Mouse (Mus musculus): ENCODE results near the gene D930020B18Rik. TPM values are rescaled to one million over a fixed set of nuclear protein-coding genes. Genes with fewer than 3 reads are reported as not detected.

D930020B18Rik gene
- total RNA-seq (2021), result under 1 TPM in 1 of 2 experiments, not detected in 1; 0.14 TPM
- long read RNA-seq, experiment 1, result 0 reads
- long read RNA-seq, experiment 2, result 0 reads

DNA sequence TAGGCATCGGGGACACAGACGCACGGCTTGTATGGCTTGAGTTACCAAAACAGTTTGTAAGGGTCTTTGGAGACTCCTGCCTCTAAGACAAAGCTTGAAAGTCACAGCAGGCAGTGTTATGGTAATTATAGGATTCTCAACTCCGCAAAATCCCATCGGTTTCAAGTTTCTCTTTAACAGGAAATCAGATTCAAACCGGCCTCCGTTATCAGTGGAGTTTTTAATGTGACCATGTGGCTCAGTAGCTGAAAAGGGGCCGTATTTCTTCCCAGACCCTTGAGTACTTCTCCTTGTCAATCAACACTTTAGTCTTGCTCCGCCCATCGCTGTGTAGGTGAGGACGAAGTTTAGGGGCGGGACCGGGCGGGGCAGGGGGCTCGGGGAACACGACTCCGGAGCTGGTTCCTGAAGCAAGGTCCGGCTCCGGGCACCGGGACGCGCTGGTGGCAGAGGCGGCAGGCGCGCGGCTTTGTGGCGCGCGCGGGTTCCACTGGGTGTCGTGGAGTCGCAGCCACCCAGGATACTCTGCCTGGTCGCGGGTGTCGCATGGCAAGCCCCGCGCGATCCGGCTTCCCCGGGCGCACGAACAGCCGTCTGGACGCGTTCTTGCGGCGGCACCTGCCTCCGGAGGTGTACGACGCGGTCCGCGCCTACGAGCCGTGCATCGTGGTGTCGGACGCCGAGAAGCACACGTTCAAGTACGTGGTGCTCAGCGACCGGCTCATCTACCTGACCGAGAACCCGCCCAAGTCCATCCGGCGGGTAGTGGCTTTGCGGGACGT lies at the start of gene D930020B18Rik:
TSS of gene D930020B18Rik (plus strand) at position 317 of the 782 bp plus-strand sequence.
- no peak for DNase-seq (ENCODE audit: low spot score in 2 of 2)

DNA sequence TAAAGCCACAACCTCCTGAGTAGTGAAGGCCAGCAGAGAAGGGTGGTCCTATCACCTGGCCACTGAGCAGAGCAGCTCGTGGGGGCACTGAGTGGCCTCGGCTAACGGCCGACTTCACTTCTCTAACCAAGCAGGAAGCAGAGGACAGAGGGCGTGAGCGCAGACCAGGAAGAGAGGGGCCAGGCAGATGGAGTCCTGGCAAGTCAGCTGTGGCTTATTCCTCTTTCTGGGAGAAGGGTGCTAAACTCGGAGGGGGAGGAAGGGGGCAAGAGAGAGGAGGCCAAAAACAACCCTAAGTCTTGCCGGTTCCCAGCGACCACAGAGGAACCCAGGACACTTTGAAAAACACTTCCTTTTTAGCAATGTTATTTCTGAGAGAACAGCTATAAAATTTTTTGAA lies 44.8 kb upstream of the D930020B18Rik start:
- DNase-seq (ENCODE audit: low spot score in 2 of 2), result no peak

DNA sequence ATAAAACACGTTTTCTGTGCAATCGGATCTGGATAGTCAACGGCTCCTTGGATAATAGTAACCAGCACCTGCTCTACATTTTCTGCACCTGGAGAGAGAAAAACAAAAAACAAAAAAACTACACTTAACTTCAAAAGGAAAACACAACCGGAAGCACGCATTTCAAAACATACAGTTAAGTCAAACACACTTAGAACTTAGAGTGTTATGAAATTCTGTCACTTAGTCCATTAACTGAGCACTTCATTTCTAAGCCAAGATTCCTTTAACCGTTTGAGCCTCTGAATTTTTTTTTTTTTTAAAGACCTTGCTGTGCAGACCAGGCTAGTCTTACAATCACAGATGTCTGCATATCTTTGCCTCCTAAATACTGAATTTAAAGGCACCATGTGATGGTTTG lies 40.1 kb upstream of the D930020B18Rik start:
- DNase-seq (ENCODE audit: low spot score in 2 of 2), result no peak

DNA sequence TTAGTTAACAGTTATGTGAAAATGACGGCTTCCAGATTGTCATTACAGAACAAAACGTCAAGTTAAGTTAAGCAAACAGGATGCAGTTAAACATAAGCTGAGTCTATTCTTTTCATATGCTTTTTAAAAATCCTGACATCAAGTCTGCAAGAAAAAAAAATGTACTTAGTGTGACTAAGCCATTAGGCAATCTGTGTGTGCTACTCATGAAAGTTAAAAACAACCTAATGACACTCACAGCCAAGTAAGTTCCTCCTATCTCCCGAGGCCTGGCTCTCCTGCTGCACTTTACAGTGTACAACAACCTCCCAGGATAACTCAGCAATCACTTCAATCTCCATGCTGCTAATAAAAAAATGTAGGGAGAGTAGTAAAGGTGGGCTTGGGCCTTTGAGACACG lies 37.8 kb upstream of the D930020B18Rik start:
- DNase-seq (ENCODE audit: low spot score in 2 of 2), result no peak

DNA sequence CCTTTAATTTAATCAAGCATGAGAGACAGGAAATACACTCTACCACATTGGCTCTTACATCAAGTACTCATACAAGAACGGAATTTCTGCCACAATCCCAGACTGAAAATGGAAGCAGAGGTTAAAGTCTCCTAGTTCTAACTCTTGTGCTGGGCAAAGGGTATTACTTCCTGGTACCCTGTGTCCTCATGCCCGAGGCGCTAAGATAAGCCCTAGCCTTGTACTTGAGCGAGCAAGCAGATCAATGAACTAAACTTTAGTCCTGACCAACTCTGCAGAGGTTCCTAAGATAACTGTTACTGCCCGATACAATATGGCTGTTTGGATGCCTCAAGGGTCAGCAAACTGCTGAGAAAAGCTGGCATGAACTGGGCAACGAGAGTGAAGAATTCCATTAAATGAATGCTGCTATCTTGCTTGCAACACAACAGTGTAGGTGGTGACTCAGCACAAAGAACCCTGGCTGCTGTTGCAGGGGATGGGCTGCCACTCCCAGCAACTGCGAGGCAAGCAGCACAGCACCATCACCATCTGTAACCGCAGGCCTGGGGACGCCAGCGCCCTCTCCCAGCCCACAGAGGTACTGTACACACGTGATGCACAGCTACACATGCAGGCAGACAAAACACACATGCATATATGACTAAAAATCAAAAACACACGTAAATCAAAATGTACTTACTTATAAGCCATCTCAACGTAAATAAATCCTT lies 36.6 kb upstream of the D930020B18Rik start:
- no peak for DNase-seq (ENCODE audit: low spot score in 2 of 2)

DNA sequence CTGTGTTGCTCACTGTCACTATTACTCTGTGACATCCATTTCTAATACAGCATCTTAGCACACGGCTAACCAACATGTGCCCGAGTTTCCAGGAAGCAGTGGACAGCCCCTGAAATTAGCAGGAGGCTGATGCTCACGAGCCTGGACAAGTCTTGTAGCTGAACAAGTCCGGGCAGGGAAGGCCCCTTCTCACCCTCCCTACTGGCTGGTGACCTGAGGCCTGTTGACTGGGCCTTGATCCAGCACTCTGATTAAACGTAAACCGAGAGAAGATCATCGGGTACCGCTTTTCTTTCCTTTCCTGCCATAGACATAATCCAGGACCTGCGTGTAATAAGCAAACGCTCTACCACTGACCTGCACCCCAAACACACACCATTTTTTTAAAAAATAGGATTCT lies 33.2 kb upstream of the D930020B18Rik start:
- no peak for DNase-seq (ENCODE audit: low spot score in 2 of 2)

DNA sequence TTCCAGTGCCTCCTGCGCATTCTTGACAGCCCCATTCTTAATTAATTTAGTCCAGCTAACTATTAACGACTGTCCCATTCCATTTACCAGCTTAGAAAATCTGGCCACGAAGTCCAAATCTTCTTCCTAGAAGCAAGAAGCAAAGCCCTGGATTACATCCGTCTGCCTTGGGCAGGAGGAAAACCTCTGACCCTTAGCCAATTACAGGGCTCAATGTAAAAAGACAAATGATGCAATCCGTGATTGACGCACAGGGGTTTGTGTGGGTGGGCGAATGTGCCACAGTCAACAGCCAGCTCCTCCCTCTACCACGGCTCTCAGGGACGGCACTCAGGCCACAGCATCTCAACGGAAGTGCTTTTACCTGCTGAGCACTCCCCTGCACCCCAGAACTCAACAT lies 29.8 kb upstream of the D930020B18Rik start:
- DNase-seq (ENCODE audit: low spot score in 2 of 2), result no peak

DNA sequence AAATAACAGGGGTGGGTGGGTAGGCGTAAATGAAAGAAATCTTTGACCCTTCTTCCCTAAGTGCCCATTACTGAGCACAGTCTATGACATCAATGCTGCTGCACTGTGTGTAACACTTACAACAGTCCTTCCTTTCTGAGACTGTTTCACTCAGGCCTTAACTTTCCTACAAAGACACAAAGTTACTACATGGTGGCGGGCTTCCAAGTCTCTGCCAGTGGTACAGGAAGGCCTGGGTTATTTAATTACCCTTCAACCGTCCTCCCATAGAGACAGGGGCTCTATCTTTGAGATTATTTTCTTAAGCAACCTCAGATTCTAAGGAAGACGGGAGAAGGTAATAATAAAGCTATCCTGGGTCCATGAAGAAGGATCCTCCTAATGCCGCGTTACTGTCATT lies 28.9 kb upstream of the D930020B18Rik start:
- no peak for DNase-seq (ENCODE audit: low spot score in 2 of 2)

DNA sequence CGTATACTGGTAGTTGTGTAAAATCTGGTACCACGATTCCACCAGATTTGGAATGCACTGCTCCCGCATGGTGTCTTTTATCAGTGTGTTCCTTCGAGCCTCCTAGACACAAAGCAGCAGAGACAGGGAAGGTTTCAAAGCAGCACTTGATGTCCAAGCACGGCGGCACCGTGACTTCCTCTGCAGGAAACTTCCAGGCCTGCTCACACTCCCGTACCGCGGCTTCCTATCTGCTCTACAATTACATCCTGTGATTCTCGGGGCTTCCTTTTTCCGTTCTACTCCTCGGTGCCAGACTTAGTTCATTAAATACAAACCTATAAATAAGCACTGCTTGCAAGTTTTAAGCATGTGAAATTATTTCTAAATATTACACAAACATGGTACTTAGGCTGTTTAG lies 27.8 kb upstream of the D930020B18Rik start:
- no peak for DNase-seq (ENCODE audit: low spot score in 2 of 2)

DNA sequence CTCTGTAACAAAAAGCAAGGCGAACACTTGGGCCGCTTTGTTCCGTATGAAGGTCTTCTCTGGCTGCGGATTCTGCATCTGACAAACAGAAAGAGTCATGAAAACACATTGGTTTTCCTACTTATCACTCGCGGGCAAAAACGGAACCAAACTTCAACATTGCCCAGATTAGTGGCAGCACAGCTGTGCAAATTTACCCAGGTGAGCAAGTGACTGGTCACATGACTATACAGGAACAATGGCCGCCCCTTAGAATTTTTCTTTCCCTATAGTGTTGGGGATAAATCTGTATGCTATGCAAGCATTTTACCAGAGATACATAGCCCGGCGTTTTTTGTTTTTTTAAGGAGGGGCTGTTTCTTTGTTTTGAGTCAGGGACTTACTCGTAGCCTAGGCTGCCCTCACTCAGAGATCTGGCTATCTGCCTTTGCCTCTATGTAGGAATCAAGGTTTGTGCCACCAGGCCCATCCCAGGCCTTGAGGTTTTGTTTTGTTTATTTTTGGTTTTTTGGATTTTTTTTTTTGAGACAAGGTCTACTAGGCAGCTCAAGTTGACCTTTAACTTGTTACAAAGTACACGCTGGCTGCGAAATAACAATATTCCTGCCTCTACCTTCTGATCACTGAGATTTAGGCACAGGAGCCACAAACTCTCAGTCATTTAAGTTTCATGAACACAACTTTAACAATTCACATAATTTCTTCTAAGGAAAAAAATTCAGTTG lies 26.1 kb upstream of the D930020B18Rik start:
- DNase-seq (ENCODE audit: low spot score in 2 of 2), result no peak

DNA sequence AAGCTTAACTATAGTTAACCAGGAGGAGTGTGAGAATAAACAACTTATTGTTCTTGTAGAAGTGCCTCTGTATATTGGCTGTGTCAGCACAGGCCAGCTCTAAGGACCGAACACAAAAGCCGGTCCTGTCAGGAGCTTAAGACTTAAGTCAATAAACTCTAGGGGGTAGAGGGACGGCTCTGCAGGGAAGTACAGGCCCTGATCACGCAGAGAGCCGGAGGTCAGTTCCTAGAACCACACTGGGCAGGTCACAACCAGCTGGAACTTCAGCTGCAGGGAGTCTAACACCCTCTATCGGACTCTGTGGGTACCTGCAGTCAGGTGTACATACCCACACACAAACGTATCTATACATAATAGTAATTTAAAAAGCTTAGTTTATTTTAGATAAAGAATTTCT lies 25.5 kb upstream of the D930020B18Rik start:
- DNase-seq (ENCODE audit: low spot score in 2 of 2), result no peak

DNA sequence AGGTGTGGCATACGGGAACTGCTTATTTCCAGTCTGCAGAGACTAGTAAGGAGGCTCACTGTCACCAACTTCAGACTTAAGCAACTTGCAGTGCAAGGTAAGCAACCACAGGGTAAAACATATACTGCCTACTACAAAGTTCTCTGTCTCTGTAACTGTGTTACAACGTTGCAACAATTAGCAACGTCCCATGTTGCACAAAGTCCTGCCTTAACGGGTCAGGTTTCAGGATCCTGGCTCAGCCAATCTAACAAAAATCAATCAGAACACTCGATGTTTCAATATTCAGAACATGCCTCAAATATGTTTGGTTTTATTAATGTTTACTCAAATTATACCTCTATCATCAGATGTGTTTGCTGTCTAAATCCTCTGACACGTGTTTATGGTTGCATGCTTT lies 19.0 kb upstream of the D930020B18Rik start:
- DNase-seq (ENCODE audit: low spot score in 2 of 2), result no peak

DNA sequence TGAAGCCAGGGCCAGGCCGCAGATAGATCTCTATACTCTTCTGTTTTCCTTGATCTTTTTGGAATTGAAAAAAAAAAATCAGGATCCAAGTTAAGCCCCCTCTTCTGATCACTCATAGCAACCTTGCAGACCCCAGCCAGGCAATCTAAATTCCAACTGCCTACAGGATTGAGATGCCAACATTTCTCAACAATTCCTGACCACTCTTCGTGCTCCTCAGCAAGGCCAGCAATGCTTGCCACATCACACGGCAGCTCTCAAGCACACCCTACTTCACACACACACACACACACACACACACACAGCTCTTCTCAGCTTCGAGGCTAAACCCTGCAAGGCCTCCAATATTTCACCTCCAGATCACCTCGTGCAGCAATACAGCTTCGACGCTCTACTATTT lies 17.7 kb upstream of the D930020B18Rik start:
- DNase-seq (ENCODE audit: low spot score in 2 of 2), result no peak

DNA sequence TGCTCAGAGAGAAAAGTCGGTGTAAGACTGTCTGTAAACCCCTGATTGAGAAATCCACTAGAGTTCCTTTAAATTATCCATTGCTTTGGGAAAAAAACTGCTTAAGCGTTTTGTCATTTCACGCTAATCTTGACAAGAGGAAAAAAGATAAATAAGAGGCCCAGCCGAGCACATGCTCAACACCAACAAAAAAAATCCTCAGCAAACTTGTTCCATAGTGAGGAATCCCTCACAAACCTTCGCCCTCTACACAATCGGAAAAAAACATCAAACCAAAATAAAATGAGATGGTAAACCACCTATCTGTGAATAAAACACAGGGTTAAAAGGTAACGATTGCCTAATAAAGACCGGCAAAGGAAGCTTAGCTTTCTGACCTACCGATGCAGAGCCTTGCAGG lies 16.4 kb upstream of the D930020B18Rik start:
- no peak for DNase-seq (ENCODE audit: low spot score in 2 of 2)

DNA sequence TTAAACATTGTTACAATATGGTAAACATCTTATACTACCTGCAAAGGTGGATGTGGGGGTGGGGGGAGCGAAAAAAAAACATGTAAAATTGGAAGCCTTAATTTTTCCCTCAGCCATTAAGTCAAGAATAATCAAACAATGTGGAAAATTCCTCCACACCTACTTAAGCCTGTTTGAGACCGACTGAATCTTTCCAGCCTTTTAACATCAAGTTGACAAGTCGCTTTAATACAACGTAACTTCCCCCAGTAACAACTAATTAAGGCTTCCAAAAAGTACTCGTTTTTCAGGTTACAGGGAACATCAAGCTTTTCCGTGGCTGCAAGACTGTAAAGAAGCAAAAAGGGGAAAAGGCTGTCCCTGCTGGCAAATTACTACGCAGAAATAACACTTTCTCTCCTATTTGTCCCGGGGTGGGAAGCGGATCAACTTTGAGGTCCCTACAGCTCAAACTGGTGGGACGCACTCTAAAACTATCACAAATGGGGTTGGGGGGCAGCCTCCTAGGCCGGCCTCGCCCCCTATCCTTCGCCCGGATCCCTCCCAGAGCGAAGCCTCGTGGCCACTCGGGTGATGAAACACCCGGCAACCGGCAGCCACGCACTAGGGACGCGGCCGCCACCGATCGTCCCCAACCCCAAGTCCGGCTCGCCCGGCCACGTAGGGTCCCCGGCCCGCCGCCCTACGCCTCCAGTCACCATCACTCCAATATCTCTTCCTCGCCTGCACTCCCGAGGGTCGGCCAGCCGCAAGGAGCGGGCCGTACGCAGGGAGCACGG lies 15.8 kb upstream of the D930020B18Rik start:
- DNase-seq (ENCODE audit: low spot score in 2 of 2), result peak in 1 of 2 experiments; percentile 35

DNA sequence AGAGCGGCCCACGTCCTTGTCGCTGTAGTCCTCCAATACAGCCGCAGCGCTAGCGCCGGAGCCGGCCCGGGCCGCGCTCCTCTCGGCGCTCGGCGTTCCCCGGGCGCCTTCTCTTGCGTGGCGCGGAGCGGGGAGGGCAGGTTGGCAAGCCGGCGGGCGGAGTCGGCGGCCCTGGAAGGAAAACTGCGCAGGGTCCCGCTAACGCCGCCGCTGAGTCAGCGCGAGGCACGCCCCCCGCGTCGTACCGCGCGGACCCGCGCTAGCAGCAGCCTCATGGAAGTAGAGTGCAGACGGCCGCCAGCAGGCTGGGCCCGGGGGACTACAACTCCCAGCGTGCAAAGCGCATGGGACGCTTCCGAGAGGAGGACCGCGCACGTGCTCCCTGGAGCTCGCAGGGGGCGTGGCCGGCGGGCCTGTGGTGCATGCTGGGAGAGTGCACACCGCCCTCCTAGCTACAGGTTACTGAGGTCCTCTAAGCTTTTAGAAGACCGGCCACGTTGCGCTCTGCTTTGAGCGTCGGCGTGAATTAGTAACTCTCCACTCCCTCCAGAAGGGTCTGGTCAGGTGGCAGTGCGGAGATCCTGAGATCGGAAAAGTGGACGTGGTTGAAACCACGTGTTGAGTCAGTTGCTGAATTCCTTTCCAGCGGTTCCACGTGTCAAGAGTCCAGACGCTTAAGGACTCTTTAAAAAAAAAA lies 15.1 kb upstream of the D930020B18Rik start, which contains the start of gene Xpot:
TSS of gene Xpot (minus strand) at position 147 of the 697 bp plus-strand sequence.
- peak; percentile 89 to 94 for DNase-seq (ENCODE audit: low spot score in 2 of 2)

DNA sequence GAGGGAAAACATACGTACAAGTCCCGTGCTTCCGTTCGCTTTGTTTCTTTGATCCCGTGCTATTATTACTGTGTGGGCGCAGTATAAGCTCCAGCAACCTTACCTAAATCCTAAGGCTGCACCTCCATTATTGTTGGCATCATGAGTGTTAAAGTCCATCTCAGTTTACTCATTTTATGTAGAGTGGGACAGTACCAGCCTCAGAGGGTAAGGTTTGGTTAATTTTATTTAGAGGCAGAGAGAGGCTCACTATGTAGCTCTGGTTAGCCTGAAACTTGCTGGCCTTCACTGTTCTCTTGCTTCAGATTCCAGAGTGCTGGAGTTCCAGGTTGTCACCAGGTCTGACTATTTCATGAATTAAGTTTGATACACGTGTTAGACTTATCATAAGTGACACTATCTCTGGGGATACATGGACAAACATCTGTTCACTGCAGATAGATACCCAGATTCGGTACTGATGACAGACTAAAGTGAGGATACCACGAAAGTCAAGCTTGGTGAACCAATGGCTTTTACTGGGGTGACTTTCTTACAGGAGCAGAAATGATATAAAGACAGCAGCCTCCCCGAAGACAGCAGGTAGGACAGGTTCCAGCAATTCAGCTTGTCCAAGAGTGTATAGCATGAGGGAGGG lies 14.1 kb upstream of the D930020B18Rik start:
- no peak for DNase-seq (ENCODE audit: low spot score in 2 of 2)

DNA sequence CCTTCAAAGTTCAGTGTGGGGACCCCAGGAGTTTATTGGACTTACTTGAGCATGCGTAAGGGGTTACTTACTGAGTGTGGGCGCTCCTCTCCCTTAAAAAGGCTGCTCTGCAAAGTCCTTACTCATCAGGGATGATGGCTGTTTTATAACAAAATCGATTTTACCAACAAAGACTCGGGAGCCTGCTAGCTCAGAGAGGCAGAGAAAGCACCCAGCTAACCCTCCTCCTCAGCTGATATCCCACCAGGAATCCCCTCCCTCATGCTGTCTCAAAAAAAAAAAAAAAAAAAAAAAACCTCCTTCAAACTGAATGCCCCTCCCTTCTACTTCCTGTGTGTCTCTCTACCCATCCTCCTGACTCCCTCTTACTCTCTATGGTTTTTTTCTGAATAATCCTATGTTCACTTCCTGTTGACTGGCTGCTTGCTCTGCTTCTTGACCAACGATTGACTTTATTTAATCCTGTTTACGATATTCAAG lies 12.8 kb upstream of the D930020B18Rik start:
- DNase-seq (ENCODE audit: low spot score in 2 of 2), result no peak

DNA sequence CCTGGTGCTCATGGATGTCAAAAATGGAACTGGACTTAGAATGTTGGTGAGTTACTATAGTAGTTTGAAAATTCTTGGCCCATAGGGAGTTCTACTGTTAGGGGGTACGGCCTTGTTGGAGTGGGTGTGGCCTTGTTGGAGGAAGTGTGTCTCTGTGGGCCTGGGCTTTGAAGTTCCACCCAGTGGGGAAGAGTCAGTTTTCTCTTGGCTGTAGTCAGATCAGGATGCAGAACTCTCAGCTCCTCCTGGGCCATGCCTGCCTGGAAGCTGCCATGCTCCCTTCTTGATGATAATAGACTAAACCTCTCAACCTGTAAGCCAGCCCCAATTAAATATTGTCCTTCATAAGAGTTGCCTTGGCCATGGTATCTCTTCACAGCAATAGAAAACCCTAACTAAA lies 7.2 kb upstream of the D930020B18Rik start:
- no peak for DNase-seq (ENCODE audit: low spot score in 2 of 2)

DNA sequence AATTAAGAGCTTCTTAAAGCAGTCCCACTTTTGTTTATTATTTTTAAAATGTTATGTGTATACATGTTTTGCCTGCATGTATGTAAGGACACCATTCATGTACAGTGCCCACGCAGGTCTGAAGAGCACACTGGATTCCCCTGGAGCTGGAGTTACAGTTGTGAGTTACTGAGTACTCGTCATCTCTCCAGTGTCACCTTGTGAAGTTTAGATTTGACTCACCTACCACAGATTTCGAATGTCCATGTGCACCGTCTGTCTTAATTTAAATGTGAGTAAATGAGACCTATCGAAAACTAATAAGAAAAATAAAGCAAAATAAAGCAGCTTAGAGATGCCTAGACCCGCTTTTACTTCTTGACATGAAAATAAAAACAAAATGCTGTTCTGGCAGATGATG lies 5.1 kb upstream of the D930020B18Rik start:
- DNase-seq (ENCODE audit: low spot score in 2 of 2), result no peak
